Mouse (Mus musculus) midbrain, embryonic 13.5 days (tissue): Measurements from ENCODE around the gene Dedd2. TPM values are rescaled to one million over a fixed set of nuclear protein-coding genes. Genes with fewer than 3 reads are reported as not detected.

Experiments used
- ATAC-seq: fragments of 200-750 bp; cut with Nextera tagmentation; 2 replicates; pipeline ENCODE4 v1.8.0; 2017; ENCODE audit warnings: mild to moderate bottlenecking, moderate TSS enrichment, moderate library complexity
- H3K27ac ChIP-seq: fragments of 300-500 bp; sonication (generic); 2 replicates; pipeline ENCODE4 v1.5.1; 2015; ENCODE audit warnings: inconsistent platforms, mild to moderate bottlenecking, moderate library complexity
- H3K27me3 ChIP-seq: fragments of 300-500 bp; sonication (generic); 2 replicates; pipeline ENCODE4 v1.6.1; 2015; ENCODE audit warnings: mild to moderate bottlenecking, inconsistent platforms
- H3K36me3 ChIP-seq: fragments of 300-500 bp; sonication (generic); 2 replicates; pipeline ENCODE4 v1.6.1; 2015; ENCODE audit warnings: mild to moderate bottlenecking, inconsistent platforms
- H3K4me1 ChIP-seq: fragments of 300-500 bp; sonication (generic); replicated peaks from 2 replicates; pipeline ENCODE4 v1.6.1; 2015; ENCODE audit warnings: inconsistent platforms
- H3K4me2 ChIP-seq: fragments of 300-500 bp; sonication (generic); replicated peaks from 2 replicates; pipeline ENCODE4 v1.6.1; 2015; ENCODE audit warnings: moderate library complexity, mild to moderate bottlenecking, inconsistent platforms
- H3K4me3 ChIP-seq: fragments of 300-500 bp; sonication (generic); replicated peaks from 2 replicates; pipeline ENCODE4 v1.5.1; 2015; ENCODE audit warnings: mild to moderate bottlenecking, inconsistent platforms
- H3K9ac ChIP-seq: fragments of 300-500 bp; sonication (generic); replicated peaks from 2 replicates; pipeline ENCODE4 v1.6.1; 2015; ENCODE audit warnings: mild to moderate bottlenecking, inconsistent platforms
- H3K9me3 ChIP-seq: fragments of 300-500 bp; sonication (generic); 2 replicates; pipeline ENCODE4 v1.6.1; 2016; ENCODE audit warnings: mild to moderate bottlenecking, inconsistent platforms
- WGBS: fragments of 180-500 bp; shearing (Covaris S2); methylation state at CpG from one replicate; pipeline ENCODE4 v1.1.7; 2015; 5-methylcytosine and 5-hydroxymethylcytosine counted together
- polyA plus RNA-seq: library from polyadenylated mRNA; unstranded; fragments of >200 nt; fragmentation: Nextera tagmentation; extraction: Ambion mirVana; gene quantifications from 2 replicates; pipeline ENCODE4 v1.2.1, GENCODE M21; 2015

Gene Dedd2
- polyA plus RNA-seq, 1 experiment from 2014 or later: 13.3 TPM

DNA sequence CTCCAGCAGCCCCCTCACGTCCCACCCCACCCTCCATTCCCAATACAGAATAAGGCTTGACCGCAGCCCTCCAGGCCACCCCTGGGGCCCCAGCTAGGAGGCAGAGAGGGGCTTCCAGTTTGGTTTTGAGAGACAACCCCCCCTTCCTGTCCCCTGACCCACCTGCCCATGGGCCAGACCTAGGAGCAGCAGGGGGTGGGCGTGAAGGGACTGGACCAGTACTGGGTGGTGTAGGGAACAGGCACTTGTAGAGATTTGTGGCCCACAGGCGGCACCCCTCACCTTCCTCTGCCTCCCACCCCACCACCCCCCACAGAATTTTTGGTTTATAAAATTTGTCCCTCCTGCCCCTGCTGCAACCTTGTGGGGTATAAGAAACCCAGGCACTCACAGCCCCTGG is 22.9 kb upstream of the Dedd2 start:
- Histone ChIP-seq H3K27ac (no peak overlapping the region), H3K27me3 (no peaks in the 10 kb centered on the region), H3K4me3 (no peak overlapping the region), H3K4me1 (peaks cover 40% of the 10 kb centered on the region), H3K36me3 (0 out of 2 replicates have a peak, but pooled peaks cover 11% of the 10 kb centered on the region), H3K9me3 (no peaks in the 10 kb centered on the region), H3K9ac (no peak overlapping the region), H3K4me2 (no peak overlapping the region)
- no peak for ATAC-seq
- WGBS: 95% methylated on average over 4 of the region's 4 CpGs

DNA sequence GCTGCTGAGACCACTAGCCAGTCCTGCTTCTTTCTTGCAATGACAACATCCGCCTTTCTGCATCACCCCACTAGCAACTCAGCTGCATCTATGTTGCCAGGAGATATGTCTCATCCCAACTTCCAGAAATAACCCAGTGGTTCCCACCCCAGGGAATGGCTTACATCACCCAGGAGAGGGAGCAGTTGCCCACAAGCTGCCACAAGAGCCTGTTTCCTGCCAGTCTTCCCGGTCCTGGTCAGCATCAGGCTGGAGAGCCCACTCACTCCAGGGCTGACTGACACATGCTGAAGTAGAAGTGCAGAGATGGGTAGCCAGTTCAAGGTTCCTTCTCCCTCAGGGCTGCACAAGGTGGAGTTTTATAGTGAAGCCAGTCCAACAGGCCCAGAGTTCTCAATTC is 20.6 kb upstream of the Dedd2 start:
- Histone ChIP-seq H3K9ac (no peak overlapping the region), H3K36me3 (0 out of 2 replicates have a peak, but pooled peaks cover 11% of the 10 kb centered on the region), H3K27me3 (no peaks in the 10 kb centered on the region), H3K4me3 (no peak overlapping the region), H3K9me3 (no peaks in the 10 kb centered on the region), H3K4me1 (peaks cover 26% of the 10 kb centered on the region), H3K4me2 (no peak overlapping the region), H3K27ac (no peak overlapping the region)
- no peak for ATAC-seq
- 33% methylated on average over 2 of the region's 2 CpGs for WGBS

DNA sequence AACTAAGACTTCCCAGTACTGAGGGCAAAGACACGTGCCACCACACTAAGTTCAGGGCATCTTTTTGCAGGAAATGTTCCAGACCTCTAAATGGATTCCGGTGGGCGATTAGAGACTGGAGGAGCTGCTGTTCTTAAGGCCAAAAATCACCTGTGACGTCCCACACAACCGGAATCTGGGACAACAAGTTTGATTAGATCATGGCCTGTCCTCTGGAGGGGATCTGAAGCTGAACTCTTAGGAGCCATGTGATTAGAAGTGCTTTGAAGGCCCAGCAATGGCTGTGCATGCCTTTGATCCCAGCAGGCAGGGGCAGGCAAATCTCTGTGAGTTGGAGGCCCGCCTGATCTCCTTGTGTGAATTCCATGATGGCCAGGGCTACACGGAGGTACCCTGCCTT is 20.2 kb upstream of the Dedd2 start:
- no peak for ATAC-seq
- Histone ChIP-seq H3K9ac (no peak overlapping the region), H3K4me3 (no peak overlapping the region), H3K4me2 (no peak overlapping the region), H3K36me3 (0 out of 2 replicates have a peak, but pooled peaks cover 13% of the 10 kb centered on the region), H3K27ac (no peak overlapping the region), H3K27me3 (no peaks in the 10 kb centered on the region), H3K9me3 (no peaks in the 10 kb centered on the region), H3K4me1 (peaks cover 28% of the 10 kb centered on the region)
- WGBS: 60% methylated on average over 7 of the region's 7 CpGs

DNA sequence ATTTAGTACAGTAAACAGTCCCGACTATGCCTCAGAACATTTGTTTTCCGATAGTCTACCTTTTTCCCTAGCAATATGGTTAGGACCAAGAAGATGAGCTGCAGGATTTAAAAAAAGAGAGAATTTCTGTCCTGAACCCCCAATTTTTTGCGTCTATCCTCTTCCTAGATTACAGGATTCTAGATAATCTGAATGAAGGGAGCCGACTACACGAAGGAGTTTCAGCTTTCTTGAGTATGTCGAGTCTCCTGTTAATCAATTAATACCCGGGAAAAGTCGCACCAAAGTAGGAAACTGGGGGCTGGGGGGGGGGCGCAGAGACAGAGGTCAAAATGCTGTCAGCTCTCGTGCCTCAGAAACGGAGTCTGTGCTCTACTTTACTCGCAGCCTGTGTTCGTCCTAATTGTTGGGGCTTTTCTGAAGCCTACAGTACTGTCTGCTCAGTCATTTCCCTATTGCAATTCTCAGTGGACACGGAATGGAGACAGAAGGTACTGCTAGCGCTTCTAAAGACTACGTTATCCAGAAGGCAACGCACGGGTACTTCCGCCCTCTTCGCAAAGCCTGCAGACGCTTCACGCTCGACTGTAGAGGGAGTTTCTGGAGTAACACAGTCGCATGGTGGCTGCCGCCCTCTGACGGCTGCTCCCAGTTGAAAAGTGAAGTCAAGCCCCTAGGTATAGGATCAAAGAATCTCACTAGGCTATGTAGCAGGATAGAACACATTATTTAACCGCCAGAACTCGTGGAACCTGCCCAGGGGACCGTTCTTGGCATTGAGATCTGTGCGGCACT is 18.6 kb upstream of the Dedd2 start:
- peak; percentile 57 for ATAC-seq
- Histone ChIP-seq H3K27ac (peak overlapping the region; percentile 85), H3K9ac (0 out of 2 replicates have a peak overlapping the region, but pooled peaks have one; percentile 1), H3K27me3 (no peaks in the 10 kb centered on the region), H3K36me3 (peaks cover 15% of the 10 kb centered on the region), H3K9me3 (no peaks in the 10 kb centered on the region), H3K4me3 (peak overlapping the region; percentile 94), H3K4me2 (peak overlapping the region; percentile 80), H3K4me1 (peaks cover 41% of the 10 kb centered on the region)
- WGBS: 3% methylated on average over 30 of the region's 30 CpGs

DNA sequence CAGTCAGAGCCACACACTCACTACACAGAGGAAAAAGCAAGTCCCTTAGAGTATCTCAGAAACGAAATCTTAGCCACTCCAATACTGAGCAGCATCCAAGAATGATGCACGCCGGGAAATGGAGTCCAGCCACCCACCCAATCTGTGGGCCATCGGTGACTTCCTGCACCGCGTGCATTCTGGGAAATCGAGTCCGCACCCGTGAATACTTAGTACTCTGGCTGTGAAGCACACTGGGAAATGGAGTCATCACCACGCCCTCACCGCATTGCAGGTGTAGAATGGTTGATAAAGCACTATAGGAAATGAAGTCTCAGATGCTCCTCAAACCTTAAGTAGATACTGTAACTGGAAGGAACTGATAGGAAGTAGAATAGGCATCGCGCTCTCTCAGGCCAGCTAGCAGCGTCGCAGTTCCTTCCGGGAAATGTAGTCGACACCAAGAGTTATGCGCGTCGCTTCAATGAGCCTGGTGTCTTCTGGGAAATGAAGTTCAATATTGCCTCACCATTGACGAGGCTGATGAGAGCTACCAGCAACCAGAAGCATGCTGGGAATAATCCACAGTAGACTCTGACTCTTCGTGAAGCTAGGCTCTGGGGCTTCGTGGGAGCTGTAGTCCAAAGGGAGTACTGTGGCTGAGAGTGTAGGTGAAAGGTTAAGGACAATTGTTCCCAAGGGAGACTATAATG is 17.7 kb upstream of the Dedd2 start:
- H3K36me3 ChIP-seq: peaks cover 24% of the 10 kb centered on the region
- WGBS: under 1% methylated on average over 23 of the region's 23 CpGs
- peak; percentile 95 for ATAC-seq

DNA sequence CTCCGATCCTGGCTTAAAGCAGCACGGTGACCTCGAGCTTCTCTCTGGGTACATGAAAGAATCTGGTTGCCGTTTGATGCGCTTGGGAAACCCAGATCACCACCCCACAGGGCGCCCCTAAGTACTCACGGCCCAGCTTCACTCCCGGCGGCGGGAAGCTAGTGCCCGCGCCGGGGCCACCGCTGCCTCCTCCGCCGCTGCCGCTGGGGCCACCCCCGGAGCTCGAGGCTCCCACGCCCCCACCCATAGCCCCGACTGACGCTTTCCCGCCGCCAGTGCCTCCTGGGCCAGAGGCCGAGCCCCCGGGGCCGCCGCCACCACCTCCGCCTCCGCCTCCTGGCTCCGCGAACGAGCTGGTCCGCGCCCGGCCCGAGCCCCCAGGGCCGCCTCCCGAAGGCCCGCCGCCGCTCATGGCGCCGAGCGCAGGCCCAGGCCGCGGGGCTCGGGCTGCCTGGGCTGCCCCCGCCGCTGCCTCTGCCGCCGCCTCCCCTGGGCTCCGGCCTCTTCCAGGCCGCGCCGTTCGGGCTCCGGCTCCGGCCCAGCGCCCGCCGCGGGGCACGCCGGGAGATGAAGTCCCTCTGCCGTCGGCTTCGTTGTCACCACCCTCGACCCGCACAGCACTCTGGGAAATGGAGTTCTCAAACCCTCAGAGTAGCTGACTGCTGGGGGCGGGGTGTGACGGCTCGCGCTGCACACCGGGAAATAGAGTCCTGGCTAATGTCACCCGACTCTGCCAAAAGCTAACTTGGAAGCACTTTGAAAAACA is 17.0 kb upstream of the Dedd2 start, which contains the start of gene Gsk3a:
Gene Gsk3a, minus strand, starts transcription at position 603 of the 766 bp plus-strand sequence.
- H3K4me3 ChIP-seq: peak within 1 kb of the TSS; percentile 94
- peak within 1 kb of the TSS; percentile 85 for H3K27ac ChIP-seq
- peaks cover 28% of the 10 kb centered on the region for H3K36me3 ChIP-seq
- peaks cover 41% of the 10 kb centered on the region for H3K4me1 ChIP-seq
- H3K9me3 ChIP-seq: no peaks in the 10 kb centered on the region
- peak; percentile 87 for ATAC-seq
- peak within 1 kb of the TSS; percentile 99 for H3K9ac ChIP-seq
- H3K4me2 ChIP-seq: peak within 1 kb of the TSS; percentile 80
- WGBS: under 1% methylated on average over 65 of the region's 76 CpGs
- no peaks in the 10 kb centered on the region for H3K27me3 ChIP-seq

More for the DNA sequence above, 17.7 kb upstream of the Dedd2 start:
- peaks cover 41% of the 10 kb centered on the region for H3K4me1 ChIP-seq
- no peak overlapping the region for H3K9ac ChIP-seq
- no peaks in the 10 kb centered on the region for H3K9me3 ChIP-seq
- H3K27ac ChIP-seq: peak overlapping the region; percentile 85
- H3K4me2 ChIP-seq: peak overlapping the region; percentile 80
- H3K27me3 ChIP-seq: no peaks in the 10 kb centered on the region
- H3K4me3 ChIP-seq: peak overlapping the region; percentile 94

DNA sequence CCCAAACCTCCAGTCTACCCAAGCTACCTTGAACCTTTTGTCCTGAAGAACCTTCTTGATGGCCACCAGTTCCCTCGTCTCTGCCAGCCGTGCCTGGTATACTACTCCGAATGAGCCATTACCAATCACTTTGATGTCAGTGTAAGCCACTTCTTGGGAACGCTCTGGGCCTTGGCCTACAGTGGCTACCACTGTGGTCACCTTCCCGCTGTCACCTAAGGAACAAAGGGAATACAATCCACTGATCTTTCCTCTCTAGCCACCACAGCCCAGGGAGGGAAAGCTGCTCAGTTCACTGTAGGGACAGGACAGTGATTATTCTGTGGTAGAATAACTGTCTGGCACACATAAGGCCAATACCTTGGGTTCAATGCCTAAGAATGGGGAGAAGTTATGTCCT is 15.1 kb upstream of the Dedd2 start:
- H3K4me2 ChIP-seq: 0 out of 2 replicates have a peak overlapping the region, but pooled peaks have one; percentile 80
- H3K9me3 ChIP-seq: no peaks in the 10 kb centered on the region
- ATAC-seq: no peak
- H3K9ac ChIP-seq: peak overlapping the region; percentile 99
- H3K27ac ChIP-seq: no peak overlapping the region
- H3K27me3 ChIP-seq: no peaks in the 10 kb centered on the region
- H3K4me1 ChIP-seq: peaks cover 41% of the 10 kb centered on the region
- 92% methylated on average over 5 of the region's 5 CpGs for WGBS
- H3K4me3 ChIP-seq: no peak overlapping the region; the same call in 1 of the 2 replicates
- H3K36me3 ChIP-seq: peaks cover 47% of the 10 kb centered on the region

DNA sequence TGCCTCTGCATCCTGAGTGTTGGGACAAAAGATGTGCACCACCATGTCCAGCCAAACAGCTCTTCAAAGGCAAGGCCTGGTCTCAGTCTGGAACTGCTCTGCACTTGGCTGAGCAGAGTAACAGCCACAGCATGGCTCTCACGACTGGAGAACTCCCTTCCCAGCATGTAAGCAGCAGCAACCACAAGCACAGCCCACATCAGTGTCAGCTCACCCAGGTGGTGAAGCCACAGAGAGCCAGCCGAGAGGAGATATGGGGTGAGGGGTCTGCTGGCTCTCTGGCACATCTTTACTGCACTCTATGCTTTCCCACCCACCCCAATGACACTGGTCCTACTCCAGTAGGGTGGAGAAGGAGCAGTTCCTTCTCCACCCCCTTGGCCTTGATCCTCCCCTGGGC is 12.6 kb upstream of the Dedd2 start:
- no peak for ATAC-seq

DNA sequence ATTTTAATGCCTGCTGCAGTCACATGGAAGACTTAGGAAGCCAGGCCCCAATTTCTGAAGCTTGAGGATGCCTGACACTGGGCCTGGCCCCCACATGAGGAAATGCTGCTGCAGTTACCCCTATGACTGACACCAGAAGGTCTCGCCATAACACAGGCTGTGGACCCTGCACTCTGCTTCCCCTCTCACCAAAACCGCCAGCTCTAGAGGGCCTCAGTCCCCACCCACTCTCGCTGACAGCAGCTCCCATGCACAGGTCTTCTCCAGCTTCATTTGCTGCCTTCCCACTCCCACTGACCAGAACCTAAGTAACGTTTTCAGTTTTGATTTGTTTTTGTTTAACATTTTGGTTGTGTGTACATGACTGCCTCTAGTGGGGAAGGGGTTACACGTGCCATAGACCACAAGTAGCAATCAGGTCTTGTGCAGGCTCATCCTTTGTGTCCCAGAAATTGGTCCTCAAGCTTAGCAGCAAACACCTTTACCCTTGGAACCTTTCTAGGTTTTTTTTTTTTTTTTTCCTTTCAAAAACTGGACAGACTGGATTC is 11.8 kb upstream of the Dedd2 start:
- Histone ChIP-seq H3K4me1 (peaks cover 27% of the 10 kb centered on the region), H3K27me3 (no peaks in the 10 kb centered on the region), H3K4me2 (no peak overlapping the region), H3K36me3 (peaks cover 80% of the 10 kb centered on the region), H3K9ac (no peak overlapping the region), H3K27ac (no peak overlapping the region), H3K4me3 (no peak overlapping the region), H3K9me3 (no peaks in the 10 kb centered on the region)
- WGBS: 61% methylated on average over 5 of the region's 5 CpGs
- ATAC-seq: no peak

More for the DNA sequence above, 12.6 kb upstream of the Dedd2 start:
- Histone ChIP-seq H3K4me2 (no peak overlapping the region), H3K9me3 (no peaks in the 10 kb centered on the region), H3K36me3 (peaks cover 71% of the 10 kb centered on the region), H3K4me1 (peaks cover 27% of the 10 kb centered on the region), H3K9ac (0 out of 2 replicates have a peak overlapping the region, but pooled peaks have one; percentile 25), H3K27ac (no peak overlapping the region), H3K27me3 (no peaks in the 10 kb centered on the region), H3K4me3 (no peak overlapping the region)
- 92% methylated on average over 2 of the region's 2 CpGs for WGBS

DNA sequence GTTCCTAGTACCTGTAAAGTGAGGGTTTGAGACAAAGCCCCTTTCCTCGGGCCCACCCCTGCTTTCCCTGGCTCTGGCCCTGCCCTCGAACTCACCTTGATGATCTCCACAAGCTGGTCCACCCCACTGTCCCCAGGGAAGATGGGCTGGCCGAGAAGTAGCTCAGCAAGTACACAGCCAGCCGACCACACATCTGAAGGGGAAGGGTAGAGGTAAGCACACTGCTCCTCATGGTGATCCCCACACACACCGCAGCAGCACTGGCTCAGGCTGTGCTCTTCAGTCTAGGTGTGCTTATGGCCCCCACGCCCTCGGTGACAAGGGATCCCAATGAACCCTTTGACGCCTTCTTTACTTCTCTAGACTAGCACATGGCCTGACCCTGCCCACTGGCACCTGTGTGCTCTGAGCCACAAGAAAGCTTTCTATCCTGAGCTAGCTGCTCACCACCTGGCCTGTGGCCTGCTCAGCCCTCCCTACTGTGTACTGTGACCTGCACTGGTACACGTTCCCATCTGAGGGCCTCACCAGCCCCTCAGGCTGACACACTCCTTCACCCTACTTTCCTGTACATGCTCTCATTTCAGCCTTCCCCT is 10.4 kb upstream of the Dedd2 start:
- H3K9ac ChIP-seq: no peak overlapping the region; the same call in 1 of the 2 replicates
- ATAC-seq: no peak
- WGBS: 92% methylated on average over 9 of the region's 9 CpGs
- H3K27ac ChIP-seq: no peak overlapping the region
- H3K9me3 ChIP-seq: no peaks in the 10 kb centered on the region
- no peak overlapping the region for H3K4me3 ChIP-seq
- peaks cover 15% of the 10 kb centered on the region for H3K4me1 ChIP-seq
- H3K27me3 ChIP-seq: no peaks in the 10 kb centered on the region
- H3K4me2 ChIP-seq: no peak overlapping the region
- peaks cover 93% of the 10 kb centered on the region for H3K36me3 ChIP-seq
